Mouse (Mus musculus) heart, embryonic 15.5 days (tissue): ENCODE measurements around the gene Olfr26. TPM values are rescaled to one million over a fixed set of nuclear protein-coding genes. Genes with fewer than 3 reads are reported as not detected.
"Not testable (repeated sequence)": the region's sequence is repeated elsewhere in the genome, so short reads cannot be mapped to it uniquely, and the experiment has no call there.

Experiments
- ATAC-seq: fragments of 200-750 bp; cut with Nextera tagmentation; replicated peaks from 2 replicates; pipeline ENCODE4 v1.8.0; 2017; ENCODE audit warnings: low read depth, moderate TSS enrichment; ENCODE audit not compliant: insufficient number of reproducible peaks, insufficient read depth, low FRiP score
- H3K27ac ChIP-seq: fragments of 300-500 bp; sonication (generic); 2 replicates; pipeline ENCODE4 v1.5.1; 2015; ENCODE audit warnings: mild to moderate bottlenecking, inconsistent platforms
- H3K27me3 ChIP-seq: fragments of 300-500 bp; sonication (generic); 2 replicates; pipeline ENCODE4 v1.6.1; 2015; ENCODE audit warnings: inconsistent platforms
- H3K36me3 ChIP-seq: fragments of 300-500 bp; sonication (generic); 2 replicates; pipeline ENCODE4 v1.6.1; 2015; ENCODE audit warnings: mild to moderate bottlenecking, inconsistent platforms
- H3K4me1 ChIP-seq: fragments of 300-500 bp; sonication (generic); replicated peaks from 2 replicates; pipeline ENCODE4 v1.6.1; 2015; ENCODE audit warnings: inconsistent platforms
- H3K4me2 ChIP-seq: fragments of 300-500 bp; sonication (generic); 2 replicates; pipeline ENCODE4 v1.6.1; 2015; ENCODE audit warnings: inconsistent platforms, mild to moderate bottlenecking, moderate library complexity
- H3K4me3 ChIP-seq: fragments of 300-500 bp; sonication (generic); 2 replicates; pipeline ENCODE4 v1.5.1; 2015; ENCODE audit warnings: mild to moderate bottlenecking, inconsistent platforms
- H3K9ac ChIP-seq: fragments of 300-500 bp; sonication (generic); 2 replicates; pipeline ENCODE4 v1.6.1; 2015; ENCODE audit warnings: mild to moderate bottlenecking, inconsistent platforms
- H3K9me3 ChIP-seq: fragments of 300-500 bp; sonication (generic); replicated peaks from 2 replicates; pipeline ENCODE4 v1.6.1; 2016; ENCODE audit warnings: inconsistent platforms
- WGBS: fragments of 180-500 bp; shearing (Covaris S2); methylation state at CpG from one replicate; pipeline ENCODE4 v1.1.7; 2015; ENCODE audit warnings: mixed read lengths; 5-methylcytosine and 5-hydroxymethylcytosine counted together
- polyA plus RNA-seq: library from polyadenylated mRNA; unstranded; fragments of >200 nt; fragmentation: Nextera tagmentation; extraction: Ambion mirVana; gene quantifications from 2 replicates; pipeline ENCODE4 v1.2.1, GENCODE M21; 2015

Olfr26 gene
- not detected in 2 replicates for polyA plus RNA-seq

- Histone ChIP-seq H3K9me3 (no peaks in the 10 kb centered on the region), H3K4me3 (no peak within 1 kb of the TSS), H3K27me3 (no peaks in the 10 kb centered on the region), H3K4me1 (no peaks in the 10 kb centered on the region), H3K27ac (no peak within 1 kb of the TSS), H3K36me3 (no peaks in the 10 kb centered on the region), H3K4me2 (no peak within 1 kb of the TSS), H3K9ac (no peak within 1 kb of the TSS)
- ATAC-seq: no peak
Measured at GRCm38 (mm10) chr9:38854760-38855159, at the start of gene Olfr26. Gene Olfr26 (plus strand): TSS chr9:38855060.

- no peak overlapping the region for H3K4me3 ChIP-seq
- H3K36me3 ChIP-seq: no peaks in the 10 kb centered on the region
- no peaks in the 10 kb centered on the region for H3K27me3 ChIP-seq
- H3K9ac ChIP-seq: no peak overlapping the region
- H3K27ac ChIP-seq: no peak overlapping the region
- no peaks in the 10 kb centered on the region for H3K9me3 ChIP-seq
- no peak overlapping the region for H3K4me2 ChIP-seq
- H3K4me1 ChIP-seq: no peaks in the 10 kb centered on the region
- no peak for ATAC-seq
Measured at GRCm38 (mm10) chr9:38805696-38806095, 49.2 kb upstream of the Olfr26 start.

GRCm38 (mm10) chr9:38814314-38814713, 40.5 kb upstream of the Olfr26 start, which contains the start of gene Olfr922:
Gene Olfr922 (plus strand): TSS chr9:38814614.
- 53% methylated on average over 2 of the region's 2 CpGs for WGBS
- ATAC-seq: no peak

GRCm38 (mm10) chr9:38815458-38815986, 39.3 kb upstream of the Olfr26 start:
- H3K27ac ChIP-seq: no peak overlapping the region
- H3K9ac ChIP-seq: no peak overlapping the region
- no peak overlapping the region for H3K4me3 ChIP-seq
- no peaks in the 10 kb centered on the region for H3K9me3 ChIP-seq
- WGBS: 82% methylated on average over 1 of the region's 1 CpGs
- no peak overlapping the region for H3K4me2 ChIP-seq
- no peaks in the 10 kb centered on the region for H3K36me3 ChIP-seq
- no peaks in the 10 kb centered on the region for H3K27me3 ChIP-seq
- H3K4me1 ChIP-seq: no peaks in the 10 kb centered on the region
- ATAC-seq: no peak

More at GRCm38 (mm10) chr9:38814314-38814713, 40.5 kb upstream of the Olfr26 start, which contains the start of gene Olfr922:
- Histone ChIP-seq H3K4me2 (no peak within 1 kb of the TSS), H3K27me3 (no peaks in the 10 kb centered on the region), H3K4me1 (no peaks in the 10 kb centered on the region), H3K9me3 (no peaks in the 10 kb centered on the region), H3K27ac (no peak within 1 kb of the TSS), H3K36me3 (no peaks in the 10 kb centered on the region), H3K9ac (no peak within 1 kb of the TSS), H3K4me3 (no peak within 1 kb of the TSS)

GRCm38 (mm10) chr9:38826245-38826644, 28.6 kb upstream of the Olfr26 start, which contains the start of gene Olfr923:
Gene Olfr923 (plus strand): TSS chr9:38826545.
- H3K27me3 ChIP-seq: no peaks in the 10 kb centered on the region
- H3K4me3 ChIP-seq: no peak within 1 kb of the TSS
- H3K9me3 ChIP-seq: no peaks in the 10 kb centered on the region
- H3K4me1 ChIP-seq: no peaks in the 10 kb centered on the region
- ATAC-seq: no peak
- H3K4me2 ChIP-seq: no peak within 1 kb of the TSS
- H3K27ac ChIP-seq: no peak within 1 kb of the TSS
- no peaks in the 10 kb centered on the region for H3K36me3 ChIP-seq
- no peak within 1 kb of the TSS for H3K9ac ChIP-seq
- WGBS: 98% methylated on average over 1 of the region's 1 CpGs

- Histone ChIP-seq H3K4me1 (peaks cover 3% of the 10 kb centered on the region; the same call in 1 of the 2 replicates), H3K4me3 (no peak overlapping the region), H3K36me3 (no peaks in the 10 kb centered on the region), H3K27me3 (no peaks in the 10 kb centered on the region), H3K9ac (no peak overlapping the region), H3K9me3 (no peaks in the 10 kb centered on the region), H3K4me2 (peak overlapping the region; percentile 13; the same call in 1 of the 2 replicates), H3K27ac (no peak overlapping the region)
- 28% methylated on average over 2 of the region's 2 CpGs for WGBS
- ATAC-seq: no peak
Measured at GRCm38 (mm10) chr9:38833027-38833426, 21.8 kb upstream of the Olfr26 start.

- Histone ChIP-seq H3K27ac (no peak within 1 kb of the TSS), H3K9me3 (no peaks in the 10 kb centered on the region), H3K4me2 (no peak within 1 kb of the TSS), H3K4me1 (no peaks in the 10 kb centered on the region), H3K27me3 (no peaks in the 10 kb centered on the region), H3K9ac (no peak within 1 kb of the TSS), H3K4me3 (no peak within 1 kb of the TSS), H3K36me3 (no peaks in the 10 kb centered on the region)
- 86% methylated on average over 1 of the region's 1 CpGs for WGBS
- ATAC-seq: no peak
Measured at GRCm38 (mm10) chr9:38844149-38844548, 10.7 kb upstream of the Olfr26 start, which contains the start of gene Olfr924. Gene Olfr924 (plus strand): TSS chr9:38844449.

- H3K4me1 ChIP-seq, H3K36me3 ChIP-seq, H3K4me3 ChIP-seq, H3K4me2 ChIP-seq, H3K27ac ChIP-seq, H3K27me3 ChIP-seq, H3K9me3 ChIP-seq, H3K9ac ChIP-seq, ATAC-seq: not testable (repeated sequence)
- 66% methylated on average over 2 of the region's 2 CpGs for WGBS
Measured at GRCm38 (mm10) chr9:38874880-38875279, 20.0 kb downstream of the Olfr26 start.

- Histone ChIP-seq H3K4me2 (no peak within 1 kb of the TSS), H3K27ac (no peak within 1 kb of the TSS), H3K27me3 (no peaks in the 10 kb centered on the region), H3K9me3 (no peaks in the 10 kb centered on the region), H3K4me3 (no peak within 1 kb of the TSS), H3K4me1 (no peaks in the 10 kb centered on the region), H3K9ac (no peak within 1 kb of the TSS), H3K36me3 (no peaks in the 10 kb centered on the region)
- no peak for ATAC-seq
- WGBS: 79% methylated on average over 2 of the region's 2 CpGs
Measured at GRCm38 (mm10) chr9:38876826-38877225, 22.0 kb downstream of the Olfr26 start, which contains the start of gene Olfr926. Gene Olfr926 (plus strand): TSS chr9:38877126.

Other genes starting within 250 kb of the Olfr26 start
- gene Olfr914, start 250.0 kb upstream of the Olfr26 start, polyA plus RNA-seq: not detected in 2 replicates
- not detected in 2 replicates for gene Olfr916, start 195.2 kb upstream of the Olfr26 start, polyA plus RNA-seq
- not detected in 2 replicates for gene Olfr917, start 189.2 kb upstream of the Olfr26 start, polyA plus RNA-seq
- gene Olfr918, start 180.5 kb upstream of the Olfr26 start, polyA plus RNA-seq: not detected in 2 replicates
- not detected in 2 replicates for gene Olfr919, start 151.4 kb upstream of the Olfr26 start, polyA plus RNA-seq
- gene Vwa5a, start 136.8 kb upstream of the Olfr26 start, polyA plus RNA-seq: 19.8 and 24.0 TPM in 2 replicates
- gene Olfr920, start 102.8 kb upstream of the Olfr26 start, polyA plus RNA-seq: 0.03 TPM in 1 of 2 replicates, not detected in the other
- gene Olfr921, start 82.0 kb upstream of the Olfr26 start, polyA plus RNA-seq: not detected in 2 replicates
- gene Olfr922, start 40.4 kb upstream of the Olfr26 start, polyA plus RNA-seq: not detected in 2 replicates
- not detected in 2 replicates for gene Olfr923, start 28.5 kb upstream of the Olfr26 start, polyA plus RNA-seq
- not detected in 2 replicates for gene Olfr924, start 10.6 kb upstream of the Olfr26 start, polyA plus RNA-seq
- not detected in 2 replicates for gene Olfr926, start 22.1 kb downstream of the Olfr26 start, polyA plus RNA-seq
- not detected in 2 replicates for gene Olfr930, start 74.7 kb downstream of the Olfr26 start, polyA plus RNA-seq
- gene Olfr933, start 117.3 kb downstream of the Olfr26 start, polyA plus RNA-seq: not detected in 2 replicates
- gene Olfr934, start 133.3 kb downstream of the Olfr26 start, polyA plus RNA-seq: not detected in 2 replicates
- not detected in 2 replicates for gene Olfr935, start 144.6 kb downstream of the Olfr26 start, polyA plus RNA-seq
- gene Olfr146, start 168.3 kb downstream of the Olfr26 start, polyA plus RNA-seq: not detected in 2 replicates
- gene Olfr937, start 209.9 kb downstream of the Olfr26 start, polyA plus RNA-seq: not detected in 2 replicates
- gene Olfr938, start 223.8 kb downstream of the Olfr26 start, polyA plus RNA-seq: not detected in 2 replicates